Mouse (Mus musculus) C2C12 (cell line): Measurements from ENCODE around the gene Clec16a. TPM values are rescaled to one million over a fixed set of nuclear protein-coding genes. Genes with fewer than 3 reads are reported as not detected.

Experiments used
- H3K27me3 ChIP-seq: one replicate; pipeline ENCODE4 v1.6.1; 2011; ENCODE audit not compliant: control insufficient read depth, insufficient read depth, insufficient read length
- H3K36me3 ChIP-seq: one replicate; pipeline ENCODE4 v1.6.1; 2011; ENCODE audit not compliant: control insufficient read depth, insufficient read depth
- H3K4me3 ChIP-seq: one replicate; pipeline ENCODE4 v1.5.1; 2011; ENCODE audit warnings: mild to moderate bottlenecking, control low read depth; ENCODE audit not compliant: poor library complexity, insufficient read depth, severe bottlenecking
- H3K79me2 ChIP-seq: one replicate; pipeline ENCODE4 v1.6.1; 2011; ENCODE audit not compliant: control insufficient read depth, insufficient read depth
- H3K79me3 ChIP-seq: one replicate; pipeline ENCODE4 v1.6.1; 2011; ENCODE audit warnings: low read depth, control low read depth
- H3ac ChIP-seq: one replicate; pipeline ENCODE3; 2011; ENCODE audit warnings: low read depth; ENCODE audit not compliant: control insufficient read depth, insufficient read length
- CEBPB ChIP-seq: IDR thresholded peaks from one replicate; pipeline ENCODE4 v1.6.1; 2011; ENCODE audit warnings: low read depth, mild to moderate bottlenecking, control low read depth, moderate library complexity
- CTCF ChIP-seq: IDR thresholded peaks from one replicate; pipeline ENCODE4 v1.5.1; 2011; ENCODE audit not compliant: control insufficient read depth, insufficient read depth, insufficient read length
- FOSL1 ChIP-seq: IDR thresholded peaks from one replicate; pipeline ENCODE4 v1.8.0; 2011; ENCODE audit warnings: mild to moderate bottlenecking, low read length; ENCODE audit not compliant: poor library complexity, insufficient read depth, severe bottlenecking
- MAX ChIP-seq: IDR thresholded peaks from one replicate; pipeline ENCODE4 v1.6.1; 2011; ENCODE audit warnings: mild to moderate bottlenecking, control low read depth
- MYOD1 ChIP-seq: IDR thresholded peaks from one replicate; pipeline ENCODE4 v1.6.1; 2011; ENCODE audit warnings: low read depth; ENCODE audit not compliant: control insufficient read depth, insufficient read length
- MYOG ChIP-seq: IDR thresholded peaks from one replicate; pipeline ENCODE4 v1.6.1; 2011; ENCODE audit not compliant: control insufficient read depth, insufficient read length; ENCODE audit errors: extremely low read depth
- USF1 ChIP-seq: IDR thresholded peaks from one replicate; pipeline ENCODE4 v1.6.1; 2011; ENCODE audit warnings: low read depth, mild to moderate bottlenecking, control low read depth, moderate library complexity
- polyA plus RNA-seq: library from polyadenylated mRNA; unstranded; fragments of >200 nt; fragmentation: generic; extraction: Trizol; gene quantifications from one replicate; pipeline ENCODE4 v1.2.1, GENCODE M21; 2012; ENCODE audit warnings: missing spikeins

Clec16a gene
- polyA plus RNA-seq, 1 experiment, result 10.0 TPM

DNA sequence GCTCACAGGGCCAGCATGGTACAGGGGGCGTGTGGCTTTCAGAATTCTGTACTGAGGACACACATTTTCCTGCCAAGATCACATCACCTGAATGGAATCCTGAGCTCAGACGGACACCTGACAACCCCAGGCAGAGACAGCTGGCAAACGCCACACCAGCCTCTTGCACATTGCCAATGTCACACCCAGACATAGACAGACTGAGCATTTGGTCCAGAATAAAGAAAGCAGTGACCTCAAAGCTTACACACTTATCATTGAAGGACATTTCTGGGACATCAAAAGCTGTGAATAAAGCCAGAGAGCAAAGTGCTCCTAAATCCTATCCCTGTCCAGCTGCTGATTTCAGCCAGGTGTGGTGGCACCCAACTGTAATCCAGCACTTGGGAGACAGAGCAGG is 8.2 kb upstream of the Clec16a start:
- peaks cover 28% of the 10 kb centered on the region for H3K79me2 ChIP-seq
- TF ChIP-seq MYOD1 (no peak), FOSL1 (no peak), CEBPB (no peak), CTCF (no peak), USF1 (no peak), MYOG (no peak), MAX (no peak)
- no peaks in the 10 kb centered on the region for H3K36me3 ChIP-seq
- no peak overlapping the region for H3K4me3 ChIP-seq
- no peaks in the 10 kb centered on the region for H3K27me3 ChIP-seq
- peaks cover 6% of the 10 kb centered on the region for H3K79me3 ChIP-seq
- H3ac ChIP-seq, result no peak overlapping the region

DNA sequence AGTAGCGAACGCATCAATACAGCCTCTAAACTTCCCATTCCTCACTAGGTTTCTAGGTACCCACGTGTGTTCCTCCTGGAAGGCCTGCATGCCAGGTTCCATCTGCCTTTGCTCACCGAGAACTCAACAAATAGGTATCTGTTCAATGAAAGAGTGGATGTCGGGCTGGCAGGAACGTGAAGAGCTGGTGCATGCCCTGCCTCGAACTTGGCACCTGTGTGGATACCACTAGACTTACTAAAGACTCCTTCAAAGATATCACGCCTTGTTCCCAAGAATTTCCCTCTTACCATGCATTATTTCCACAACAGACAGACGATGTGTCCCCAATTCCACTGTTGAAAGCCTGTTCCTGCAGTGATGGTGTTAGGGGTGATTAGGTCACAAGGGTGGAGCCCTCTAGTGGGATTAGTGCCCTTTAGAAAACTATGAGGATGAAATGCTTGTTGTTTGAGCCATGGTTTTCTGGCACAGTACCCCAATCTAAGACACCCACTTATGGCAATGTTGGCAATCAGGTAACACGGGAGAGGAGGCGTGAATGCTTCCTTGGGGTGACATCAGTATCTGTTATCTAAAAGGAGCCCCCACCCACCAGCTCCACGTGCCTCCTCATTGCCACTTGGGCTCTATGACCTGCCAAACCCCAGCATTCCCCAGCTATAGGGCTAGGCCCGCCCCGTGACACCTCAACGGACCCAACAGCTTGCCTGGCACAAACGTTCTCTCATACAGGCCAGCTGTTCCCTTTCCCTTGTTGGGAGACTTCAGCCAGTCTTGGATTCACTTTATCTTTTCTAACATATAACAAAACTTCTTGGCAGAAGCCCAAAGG is 4.2 kb upstream of the Clec16a start:
- TF ChIP-seq MAX, result no peak
- no peak for TF ChIP-seq CTCF
- TF ChIP-seq MYOG, result no peak
- no peak for TF ChIP-seq USF1
- TF ChIP-seq CEBPB, result no peak
- no peak for TF ChIP-seq FOSL1
- no peak for TF ChIP-seq MYOD1
- H3K27me3 ChIP-seq, result no peaks in the 10 kb centered on the region
- H3ac ChIP-seq, result peak overlapping the region; percentile 48
- peaks cover 6% of the 10 kb centered on the region for H3K79me3 ChIP-seq
- H3K79me2 ChIP-seq, result peaks cover 40% of the 10 kb centered on the region
- H3K36me3 ChIP-seq, result no peaks in the 10 kb centered on the region
- peak overlapping the region; percentile 7 for H3K4me3 ChIP-seq

DNA sequence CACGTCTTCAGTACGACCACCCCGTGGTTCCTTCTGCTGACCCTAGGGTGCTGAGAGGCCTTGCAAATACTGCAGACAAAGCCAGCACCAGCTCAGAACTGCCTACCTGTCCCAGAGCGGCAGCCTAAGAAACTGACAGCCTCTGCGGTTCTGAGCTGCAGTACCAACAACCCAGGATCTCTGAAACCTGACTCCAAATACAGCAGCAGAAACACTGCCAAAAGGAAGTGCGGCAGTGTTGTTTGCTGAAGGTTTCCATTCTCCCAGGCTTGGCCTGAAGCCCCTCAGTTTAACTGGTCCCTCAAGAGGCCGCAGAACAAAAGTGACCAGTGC is 3.6 kb upstream of the Clec16a start:
- H3K79me3 ChIP-seq, result peaks cover 6% of the 10 kb centered on the region
- peaks cover 46% of the 10 kb centered on the region for H3K79me2 ChIP-seq
- H3K36me3 ChIP-seq, result no peaks in the 10 kb centered on the region
- TF ChIP-seq CEBPB, result no peak
- no peak for TF ChIP-seq MYOD1
- no peak for TF ChIP-seq MAX
- no peak for TF ChIP-seq USF1
- no peak for TF ChIP-seq FOSL1
- no peak for TF ChIP-seq CTCF
- TF ChIP-seq MYOG, result no peak
- peak overlapping the region; percentile 48 for H3ac ChIP-seq
- H3K4me3 ChIP-seq, result peak overlapping the region; percentile 7
- H3K27me3 ChIP-seq, result no peaks in the 10 kb centered on the region

DNA sequence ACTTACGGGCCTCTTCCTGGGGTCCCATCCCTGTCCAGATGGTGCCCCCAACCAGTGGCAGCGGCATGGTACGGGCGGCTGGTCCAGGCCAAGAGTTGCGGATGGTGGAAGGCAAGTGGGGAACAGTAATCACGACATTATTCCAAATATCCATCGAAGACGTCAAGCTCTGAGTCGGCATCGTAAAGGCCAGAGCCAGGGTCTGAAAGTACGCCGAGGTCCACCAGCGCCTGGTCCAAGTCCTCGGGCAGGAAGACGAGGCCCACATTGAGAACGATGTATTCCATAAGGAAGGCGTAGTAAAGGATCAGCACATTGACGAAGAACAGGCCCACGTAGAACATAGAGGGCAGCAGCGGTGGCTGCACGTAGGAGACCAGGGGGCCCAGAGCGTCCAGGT is 2.9 kb upstream of the Clec16a start:
- Histone ChIP-seq H3K4me3 (peak overlapping the region; percentile 42), H3K36me3 (no peaks in the 10 kb centered on the region), H3K27me3 (no peaks in the 10 kb centered on the region), H3K79me2 (peaks cover 48% of the 10 kb centered on the region), H3K79me3 (peaks cover 6% of the 10 kb centered on the region), H3ac (peak overlapping the region; percentile 70)
- TF ChIP-seq FOSL1 (no peak), CTCF (no peak), MYOD1 (no peak), MAX (no peak), USF1 (no peak), CEBPB (no peak), MYOG (no peak)

DNA sequence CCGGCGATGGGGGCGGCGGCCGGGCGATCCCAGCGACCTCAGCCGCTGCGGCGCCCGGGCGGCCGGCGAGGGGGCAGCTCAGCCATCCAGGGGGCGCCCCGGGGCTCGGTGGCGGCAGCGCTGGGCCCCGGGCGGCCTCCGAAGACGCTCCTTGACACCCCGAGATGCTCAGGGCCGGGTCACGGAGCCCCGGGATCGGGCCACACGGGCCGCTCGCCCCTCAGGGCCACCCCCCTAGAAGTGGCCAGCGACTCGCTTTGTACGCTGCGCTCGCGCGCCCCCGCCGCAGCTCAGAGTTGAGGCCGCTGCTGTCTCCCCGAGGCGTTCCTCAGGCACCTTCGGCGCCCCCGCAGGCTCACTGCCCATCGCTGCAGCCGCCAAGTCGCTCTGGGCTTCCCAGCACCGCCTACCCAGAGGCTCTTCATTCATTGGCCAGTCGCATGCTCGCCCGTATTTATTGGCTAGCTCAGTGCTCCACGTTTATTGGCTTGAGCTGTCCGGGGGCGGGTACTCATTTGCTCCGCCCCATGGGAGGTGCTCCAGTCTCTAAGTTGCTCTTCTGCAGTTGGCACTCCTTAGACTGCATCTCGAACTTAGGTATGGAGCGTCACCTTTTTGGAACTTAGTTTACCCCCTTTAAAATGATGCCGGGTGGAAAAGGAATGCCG is 2.3 kb upstream of the Clec16a start, which contains the start of gene Dexi:
Dexi (minus strand) TSS at position 357 of the 668 bp plus-strand sequence.
- peaks cover 6% of the 10 kb centered on the region for H3K79me3 ChIP-seq
- peak within 1 kb of the TSS; percentile 70 for H3ac ChIP-seq
- no peak for TF ChIP-seq FOSL1
- TF ChIP-seq CTCF, result peak; percentile 18
- peak within 1 kb of the TSS; percentile 42 for H3K4me3 ChIP-seq
- no peaks in the 10 kb centered on the region for H3K27me3 ChIP-seq
- H3K36me3 ChIP-seq, result no peaks in the 10 kb centered on the region
- peaks cover 53% of the 10 kb centered on the region for H3K79me2 ChIP-seq

DNA sequence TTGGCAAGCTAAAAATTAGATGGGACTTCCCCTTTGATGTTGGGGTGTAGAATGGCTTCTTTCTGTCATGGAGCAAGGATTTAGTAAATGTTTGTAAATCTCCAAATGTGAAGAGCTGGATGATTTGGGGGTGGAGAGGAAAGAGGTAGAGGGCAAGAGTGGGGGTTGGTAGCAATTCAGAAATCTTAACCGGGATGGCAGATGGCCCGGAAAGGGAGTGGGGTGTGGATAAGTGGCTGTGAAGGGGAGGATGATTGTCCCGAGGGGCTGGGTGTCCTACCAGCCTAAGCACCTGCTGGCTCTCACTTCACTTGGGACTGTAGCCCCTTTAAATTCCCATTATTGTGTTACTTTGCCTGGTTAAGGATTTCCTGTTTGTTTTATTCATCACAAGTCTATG is 1.7 kb downstream of the Clec16a start:
- Histone ChIP-seq H3K79me2 (peaks cover 26% of the 10 kb centered on the region), H3K27me3 (no peaks in the 10 kb centered on the region), H3K79me3 (no peaks in the 10 kb centered on the region), H3ac (no peak overlapping the region), H3K4me3 (no peak overlapping the region), H3K36me3 (no peaks in the 10 kb centered on the region)
- TF ChIP-seq MAX (no peak), USF1 (no peak), CTCF (no peak), CEBPB (no peak), MYOG (no peak), FOSL1 (no peak), MYOD1 (no peak)
